Mouse (Mus musculus) forebrain, embryonic 16.5 days (tissue): Measurements from ENCODE around the gene Pgap3. TPM values are rescaled to one million over a fixed set of nuclear protein-coding genes. Genes with fewer than 3 reads are reported as not detected.
"Not testable (repeated sequence)": the region's sequence is repeated elsewhere in the genome, so short reads cannot be mapped to it uniquely, and the experiment has no call there.

Experiments
- ATAC-seq: fragments of 200-750 bp; cut with Nextera tagmentation; 2 replicates; pipeline ENCODE4 v1.8.0; 2017; ENCODE audit warnings: mild to moderate bottlenecking, moderate library complexity
- H3K27ac ChIP-seq: fragments of 300-500 bp; sonication (generic); 2 replicates; pipeline ENCODE4 v1.5.1; 2014; ENCODE audit warnings: low read length, control low read depth
- H3K27me3 ChIP-seq: fragments of 300-500 bp; sonication (generic); replicated peaks from 2 replicates; pipeline ENCODE4 v1.6.1; 2014; ENCODE audit warnings: low read length; ENCODE audit not compliant: control insufficient read depth, insufficient read depth
- H3K36me3 ChIP-seq: fragments of 300-500 bp; sonication (generic); 2 replicates; pipeline ENCODE4 v1.6.1; 2014; ENCODE audit not compliant: control insufficient read depth, insufficient read depth
- H3K4me1 ChIP-seq: fragments of 300-500 bp; sonication (generic); replicated peaks from 2 replicates; pipeline ENCODE4 v1.6.1; 2014; ENCODE audit warnings: low read length; ENCODE audit not compliant: control insufficient read depth, insufficient read depth
- H3K4me2 ChIP-seq: fragments of 300-500 bp; sonication (generic); 2 replicates; pipeline ENCODE4 v1.6.1; 2014; ENCODE audit warnings: mild to moderate bottlenecking, low read length, control low read depth
- H3K4me3 ChIP-seq: fragments of 300-500 bp; sonication (generic); replicated peaks from 2 replicates; pipeline ENCODE4 v1.5.1; 2014; ENCODE audit warnings: mild to moderate bottlenecking, low read length, control low read depth
- H3K9ac ChIP-seq: fragments of 300-500 bp; sonication (generic); replicated peaks from 2 replicates; pipeline ENCODE4 v1.6.1; 2014; ENCODE audit warnings: low read depth, low read length, control low read depth
- H3K9me3 ChIP-seq: fragments of 300-500 bp; sonication (generic); 2 replicates; pipeline ENCODE4 v1.6.1; 2016; ENCODE audit warnings: low read length; ENCODE audit not compliant: control insufficient read depth
- WGBS: fragments of 180-500 bp; shearing (Covaris S2); extraction: QIAGEN DNeasy Blood & Tissue Kit; methylation state at CpG from one replicate; pipeline ENCODE4 v1.1.7; 2014; 5-methylcytosine and 5-hydroxymethylcytosine counted together
- polyA plus RNA-seq: library from polyadenylated mRNA; unstranded; fragments of >200 nt; fragmentation: Nextera tagmentation; extraction: Ambion mirVana; gene quantifications from 2 replicates; pipeline ENCODE4 v1.2.1, GENCODE M21; 2015

Gene Pgap3
- polyA plus RNA-seq, 1 experiment from 2014 or later, result 9.4 TPM

GRCm38 (mm10) chr11:98385638-98386585, 14.4 kb downstream of the Pgap3 start, which contains the start of gene Pnmt:
Pnmt (plus strand) TSS chr11:98386450.
- WGBS, result 55% methylated on average over 25 of the region's 25 CpGs
- Histone ChIP-seq H3K27ac (no peak within 1 kb of the TSS), H3K4me1 (no peaks in the 10 kb centered on the region), H3K36me3 (no peaks in the 10 kb centered on the region), H3K9ac (no peak within 1 kb of the TSS; the same call in 1 of the 2 replicates), H3K4me2 (no peak within 1 kb of the TSS), H3K27me3 (peaks cover 8% of the 10 kb centered on the region), H3K4me3 (no peak within 1 kb of the TSS), H3K9me3 (no peaks in the 10 kb centered on the region)
- ATAC-seq, result no peak

- Histone ChIP-seq H3K27ac (no peak overlapping the region), H3K9me3 (no peaks in the 10 kb centered on the region), H3K27me3 (peaks cover 6% of the 10 kb centered on the region; the same call in 1 of the 2 replicates), H3K36me3 (no peaks in the 10 kb centered on the region), H3K4me3 (no peak overlapping the region), H3K4me1 (peaks cover 4% of the 10 kb centered on the region), H3K9ac (peak overlapping the region; percentile 15; the same call in 1 of the 2 replicates), H3K4me2 (no peak overlapping the region)
- ATAC-seq, result no peak
- WGBS, result 64% methylated on average over 8 of the region's 8 CpGs
These were observed 15.3 kb downstream of the Pgap3 start for GRCm38 (mm10) chr11:98384721-98385637.

GRCm38 (mm10) chr11:98384216-98384615, 16.1 kb downstream of the Pgap3 start:
- H3K36me3 ChIP-seq, result no peaks in the 10 kb centered on the region; the same call in 1 of the 2 replicates
- peaks cover 6% of the 10 kb centered on the region; the same call in 1 of the 2 replicates for H3K27me3 ChIP-seq
- no peak overlapping the region for H3K4me3 ChIP-seq
- peaks cover 9% of the 10 kb centered on the region for H3K4me1 ChIP-seq
- H3K4me2 ChIP-seq, result no peak overlapping the region
- ATAC-seq, result no peak
- H3K9ac ChIP-seq, result peak overlapping the region; percentile 15; the same call in 1 of the 2 replicates
- 66% methylated on average over 20 of the region's 20 CpGs for WGBS
- no peak overlapping the region for H3K27ac ChIP-seq
- H3K9me3 ChIP-seq, result no peaks in the 10 kb centered on the region

GRCm38 (mm10) chr11:98383261-98384030, 16.8 kb downstream of the Pgap3 start, which contains the start of gene Tcap:
Tcap (plus strand) TSS chr11:98383811.
- ATAC-seq, result no peak
- Histone ChIP-seq H3K9ac (peak within 1 kb of the TSS; percentile 15; the same call in 1 of the 2 replicates), H3K36me3 (peaks cover 2% of the 10 kb centered on the region; the same call in 1 of the 2 replicates), H3K4me1 (peaks cover 9% of the 10 kb centered on the region), H3K4me2 (no peak within 1 kb of the TSS), H3K27me3 (peaks cover 6% of the 10 kb centered on the region; the same call in 1 of the 2 replicates), H3K9me3 (no peaks in the 10 kb centered on the region), H3K27ac (no peak within 1 kb of the TSS), H3K4me3 (no peak within 1 kb of the TSS)
- WGBS, result 72% methylated on average over 14 of the region's 14 CpGs

- H3K4me3 ChIP-seq, H3K9me3 ChIP-seq, H3K27me3 ChIP-seq, H3K4me1 ChIP-seq, H3K27ac ChIP-seq, H3K36me3 ChIP-seq, H3K9ac ChIP-seq, H3K4me2 ChIP-seq, ATAC-seq: not testable (repeated sequence)
- 65% methylated on average over 2 of the region's 2 CpGs for WGBS
These were observed 17.9 kb downstream of the Pgap3 start for GRCm38 (mm10) chr11:98382405-98382804.

GRCm38 (mm10) chr11:98381651-98382050, 18.6 kb downstream of the Pgap3 start:
- no peak overlapping the region for H3K9ac ChIP-seq
- no peak for ATAC-seq
- H3K27ac ChIP-seq, result no peak overlapping the region
- 97% methylated on average over 2 of the region's 2 CpGs for WGBS
- H3K4me2 ChIP-seq, result no peak overlapping the region
- peaks cover 13% of the 10 kb centered on the region for H3K36me3 ChIP-seq
- peaks cover 9% of the 10 kb centered on the region for H3K4me1 ChIP-seq
- no peaks in the 10 kb centered on the region for H3K9me3 ChIP-seq
- H3K27me3 ChIP-seq, result peaks cover 4% of the 10 kb centered on the region; the same call in 1 of the 2 replicates
- no peak overlapping the region for H3K4me3 ChIP-seq

GRCm38 (mm10) chr11:98380106-98380505, 20.2 kb downstream of the Pgap3 start:
- Histone ChIP-seq H3K4me3 (no peak overlapping the region), H3K27ac (peak overlapping the region; percentile 31; the same call in 1 of the 2 replicates), H3K9me3 (no peaks in the 10 kb centered on the region), H3K4me2 (no peak overlapping the region), H3K4me1 (peaks cover 9% of the 10 kb centered on the region), H3K27me3 (no peaks in the 10 kb centered on the region), H3K36me3 (peaks cover 21% of the 10 kb centered on the region), H3K9ac (no peak overlapping the region)
- ATAC-seq, result peak; percentile 38; the same call in 1 of the 2 replicates
- 70% methylated on average over 6 of the region's 6 CpGs for WGBS

GRCm38 (mm10) chr11:98379379-98379778, 20.9 kb downstream of the Pgap3 start:
- H3K36me3 ChIP-seq, result peaks cover 23% of the 10 kb centered on the region
- no peaks in the 10 kb centered on the region for H3K27me3 ChIP-seq
- no peak overlapping the region; the same call in 1 of the 2 replicates for H3K27ac ChIP-seq
- WGBS, result 86% methylated on average over 7 of the region's 7 CpGs
- H3K4me2 ChIP-seq, result no peak overlapping the region
- peaks cover 9% of the 10 kb centered on the region for H3K4me1 ChIP-seq
- no peaks in the 10 kb centered on the region for H3K9me3 ChIP-seq
- no peak overlapping the region for H3K9ac ChIP-seq
- ATAC-seq, result no peak
- H3K4me3 ChIP-seq, result no peak overlapping the region
